Mouse (Mus musculus): ENCODE results near the gene Pde3a. TPM values are rescaled to one million over a fixed set of nuclear protein-coding genes. Genes with fewer than 3 reads are reported as not detected.

Pde3a gene
- polyA plus RNA-seq, 1 experiment from 2014 or later = 6.0 TPM

- WGBS = 13% methylated on average over 3 of the region's 3 CpGs
- ATAC-seq (replicated peaks; ENCODE audit: low FRiP score) = no peak
- Histone ChIP-seq H3K4me2 (no peak overlapping the region), H3K36me3 (ENCODE audit: control insufficient read depth, insufficient read depth, low read length) (no peaks in the 10 kb centered on the region), H3K9me3 (ENCODE audit: control insufficient read depth, low read length) (0 out of 2 replicates have a peak, but pooled peaks cover 3% of the 10 kb centered on the region), H3K27me3 (replicated peaks; ENCODE audit: control insufficient read depth, insufficient read depth, low read length) (no peaks in the 10 kb centered on the region), H3K4me3 (ENCODE audit: low read depth, low read length) (no peak overlapping the region), H3K27ac (ENCODE audit: low read depth, low read length) (no peak overlapping the region), H3K4me1 (replicated peaks; ENCODE audit: control insufficient read depth, insufficient read depth, low read length) (no peaks in the 10 kb centered on the region), H3K9ac (ENCODE audit: low read depth, low read length) (no peak overlapping the region)
- DNase-seq (ENCODE audit: low spot score) = no peak
These were observed 198.5 kb downstream of the Pde3a start for GRCm38 (mm10) chr6:141447547-141447946.

- ATAC-seq (replicated peaks; ENCODE audit: low FRiP score) = no peak
- Histone ChIP-seq H3K4me3 (ENCODE audit: low read depth, low read length) (no peak overlapping the region), H3K9me3 (ENCODE audit: control insufficient read depth, low read length) (0 out of 2 replicates have a peak, but pooled peaks cover 3% of the 10 kb centered on the region), H3K36me3 (ENCODE audit: control insufficient read depth, insufficient read depth, low read length) (no peaks in the 10 kb centered on the region), H3K27me3 (replicated peaks; ENCODE audit: control insufficient read depth, insufficient read depth, low read length) (no peaks in the 10 kb centered on the region), H3K9ac (ENCODE audit: low read depth, low read length) (no peak overlapping the region), H3K4me2 (no peak overlapping the region), H3K27ac (ENCODE audit: low read depth, low read length) (no peak overlapping the region), H3K4me1 (replicated peaks; ENCODE audit: control insufficient read depth, insufficient read depth, low read length) (no peaks in the 10 kb centered on the region)
- whole genome bisulfite sequencing = 75% methylated on average over 8 of the region's 8 CpGs
- no peak for DNase-seq (ENCODE audit: low spot score)
These were observed 199.8 kb downstream of the Pde3a start for GRCm38 (mm10) chr6:141448886-141449285.

DNA sequence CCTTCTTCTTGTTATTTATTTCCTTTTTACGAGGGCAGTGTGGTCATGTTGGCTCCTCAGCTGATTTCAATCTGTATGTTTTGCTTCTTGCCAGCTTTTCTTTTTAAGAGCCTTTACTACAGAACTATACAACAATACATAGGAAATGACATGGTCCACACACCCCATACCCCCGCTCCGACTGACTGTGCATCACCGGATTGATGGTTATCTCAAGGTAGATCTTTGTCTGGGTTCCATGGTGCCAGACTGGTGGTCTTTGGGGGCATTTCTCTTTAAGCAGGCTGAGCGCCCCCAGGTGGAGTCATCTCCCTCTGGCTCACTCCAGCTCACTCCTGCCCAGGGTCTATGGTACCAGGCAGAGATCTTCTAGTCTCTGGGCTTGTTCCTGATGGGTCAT, 206.3 kb downstream of the Pde3a start:
- ATAC-seq (replicated peaks; ENCODE audit: low FRiP score) = no peak
- Histone ChIP-seq H3K4me1 (replicated peaks; ENCODE audit: control insufficient read depth, insufficient read depth, low read length) (no peaks in the 10 kb centered on the region), H3K9ac (ENCODE audit: low read depth, low read length) (no peak overlapping the region), H3K27ac (ENCODE audit: low read depth, low read length) (no peak overlapping the region), H3K36me3 (ENCODE audit: control insufficient read depth, insufficient read depth, low read length) (no peaks in the 10 kb centered on the region), H3K9me3 (ENCODE audit: control insufficient read depth, low read length) (no peaks in the 10 kb centered on the region), H3K27me3 (replicated peaks; ENCODE audit: control insufficient read depth, insufficient read depth, low read length) (no peaks in the 10 kb centered on the region), H3K4me2 (no peak overlapping the region), H3K4me3 (ENCODE audit: low read depth, low read length) (no peak overlapping the region)
- DNase-seq (ENCODE audit: low spot score) = no peak
- 77% methylated on average over 5 of the region's 5 CpGs for WGBS

DNA sequence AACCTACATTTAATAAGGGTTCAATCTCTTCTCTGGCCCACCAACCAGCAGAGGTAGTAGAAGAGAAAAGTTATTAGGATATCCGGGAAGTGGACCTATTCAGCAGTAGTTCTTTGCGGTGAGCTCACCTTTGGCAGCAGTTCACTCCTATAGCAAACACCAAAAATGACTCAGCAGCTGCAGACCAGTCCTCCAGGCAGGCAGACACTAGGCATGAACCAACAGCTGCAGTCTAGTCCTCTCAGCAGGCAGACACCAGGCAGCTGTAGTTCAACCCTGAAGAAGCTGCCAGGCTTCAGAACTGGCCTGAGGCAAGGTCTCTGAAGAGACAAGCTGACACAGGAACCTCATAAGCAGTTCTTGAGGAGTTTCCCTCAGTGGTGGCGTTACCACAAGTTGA, 207.5 kb downstream of the Pde3a start:
- H3K4me3 ChIP-seq (ENCODE audit: low read depth, low read length) = no peak overlapping the region
- WGBS = 78% methylated on average over 3 of the region's 3 CpGs
- no peaks in the 10 kb centered on the region for H3K36me3 ChIP-seq (ENCODE audit: control insufficient read depth, insufficient read depth, low read length)
- H3K9ac ChIP-seq (ENCODE audit: low read depth, low read length) = no peak overlapping the region
- ATAC-seq (replicated peaks; ENCODE audit: low FRiP score) (no peak), DNase-seq (ENCODE audit: low spot score) (no peak)
- no peak overlapping the region for H3K27ac ChIP-seq (ENCODE audit: low read depth, low read length)
- H3K4me1 ChIP-seq (replicated peaks; ENCODE audit: control insufficient read depth, insufficient read depth, low read length) = no peaks in the 10 kb centered on the region
- H3K27me3 ChIP-seq (replicated peaks; ENCODE audit: control insufficient read depth, insufficient read depth, low read length) = no peaks in the 10 kb centered on the region
- H3K9me3 ChIP-seq (ENCODE audit: control insufficient read depth, low read length) = no peaks in the 10 kb centered on the region
- H3K4me2 ChIP-seq = no peak overlapping the region

DNA sequence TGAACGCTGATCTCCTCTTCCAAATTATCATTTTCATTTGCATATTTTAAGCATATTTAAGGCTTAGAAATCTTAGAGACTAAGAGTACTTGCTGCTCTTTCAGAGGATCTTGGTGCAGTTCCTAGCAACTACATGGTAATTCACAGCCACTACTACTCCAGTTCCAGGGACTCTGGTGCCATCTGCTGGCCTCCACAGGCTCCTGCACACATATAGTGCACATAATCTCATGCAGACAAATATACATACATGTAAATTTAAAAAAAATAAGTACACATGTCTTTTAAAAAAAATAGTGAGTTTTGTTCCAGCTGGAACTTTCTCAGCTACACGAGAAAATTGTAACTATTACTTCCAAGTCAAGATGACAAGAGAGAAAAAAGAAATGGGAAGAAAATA, 221.2 kb downstream of the Pde3a start:
- Histone ChIP-seq H3K27me3 (replicated peaks; ENCODE audit: control insufficient read depth, insufficient read depth, low read length) (no peaks in the 10 kb centered on the region), H3K36me3 (ENCODE audit: control insufficient read depth, insufficient read depth, low read length) (no peaks in the 10 kb centered on the region), H3K9me3 (ENCODE audit: control insufficient read depth, low read length) (no peaks in the 10 kb centered on the region), H3K4me2 (no peak overlapping the region), H3K27ac (ENCODE audit: low read depth, low read length) (no peak overlapping the region), H3K4me3 (ENCODE audit: low read depth, low read length) (no peak overlapping the region), H3K4me1 (replicated peaks; ENCODE audit: control insufficient read depth, insufficient read depth, low read length) (no peaks in the 10 kb centered on the region), H3K9ac (ENCODE audit: low read depth, low read length) (no peak overlapping the region)
- ATAC-seq (replicated peaks; ENCODE audit: low FRiP score) (no peak), DNase-seq (ENCODE audit: low spot score) (no peak)
- 78% methylated on average over 2 of the region's 2 CpGs for WGBS

DNA sequence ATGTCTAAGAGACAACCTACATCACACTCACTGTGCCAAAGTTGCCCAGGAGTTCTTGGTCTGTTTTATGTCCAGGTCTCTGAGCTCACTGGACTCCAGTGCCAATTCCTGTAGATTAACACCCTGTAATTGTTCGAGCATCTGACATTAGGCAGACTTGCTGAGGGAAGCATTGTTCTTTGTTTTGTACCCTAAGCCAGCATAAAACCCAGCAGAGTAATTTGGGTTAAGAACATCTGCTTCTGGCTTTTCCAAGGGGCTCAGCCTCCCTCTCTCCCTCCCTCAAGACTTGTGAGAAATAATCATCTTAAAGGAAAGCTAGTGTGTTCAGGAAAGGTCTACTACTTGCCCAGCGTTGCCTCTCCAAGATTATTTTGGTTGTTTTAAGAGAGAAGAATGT, 225.2 kb downstream of the Pde3a start:
- H3K4me2 ChIP-seq = no peak overlapping the region

DNA sequence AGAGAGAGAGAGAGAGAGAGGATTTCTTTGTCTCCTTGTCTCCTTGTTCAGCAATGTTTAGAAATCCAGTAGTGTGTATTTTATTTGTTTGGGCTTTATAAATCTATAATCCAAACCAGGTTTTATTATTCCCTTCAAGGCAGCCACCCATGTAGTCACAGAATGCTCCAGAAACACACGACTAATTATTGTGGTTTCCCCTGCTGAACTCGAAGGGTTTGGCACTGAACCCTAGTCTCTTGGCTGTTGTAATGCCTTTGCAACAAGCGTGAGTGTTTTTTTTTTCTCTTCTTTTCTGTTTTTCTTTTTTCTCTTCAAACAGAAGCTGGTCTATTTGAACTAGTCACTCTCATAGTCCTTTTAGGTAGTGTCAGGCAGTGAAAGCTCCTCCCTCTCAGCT, 225.6 kb downstream of the Pde3a start:
- no peak for DNase-seq (ENCODE audit: low spot score)

More for the DNA sequence above, 225.2 kb downstream of the Pde3a start:
- no peak overlapping the region for H3K27ac ChIP-seq (ENCODE audit: low read depth, low read length)
- DNase-seq (ENCODE audit: low spot score) (no peak), ATAC-seq (replicated peaks; ENCODE audit: low FRiP score) (no peak)
- no peak overlapping the region for H3K4me3 ChIP-seq (ENCODE audit: low read depth, low read length)
- H3K9ac ChIP-seq (ENCODE audit: low read depth, low read length) = no peak overlapping the region
- H3K4me1 ChIP-seq (replicated peaks; ENCODE audit: control insufficient read depth, insufficient read depth, low read length) = no peaks in the 10 kb centered on the region
- H3K9me3 ChIP-seq (ENCODE audit: control insufficient read depth, low read length) = no peaks in the 10 kb centered on the region
- 70% methylated on average over 2 of the region's 2 CpGs for WGBS
- H3K36me3 ChIP-seq (ENCODE audit: control insufficient read depth, insufficient read depth, low read length) = no peaks in the 10 kb centered on the region
- no peaks in the 10 kb centered on the region for H3K27me3 ChIP-seq (replicated peaks; ENCODE audit: control insufficient read depth, insufficient read depth, low read length)

DNA sequence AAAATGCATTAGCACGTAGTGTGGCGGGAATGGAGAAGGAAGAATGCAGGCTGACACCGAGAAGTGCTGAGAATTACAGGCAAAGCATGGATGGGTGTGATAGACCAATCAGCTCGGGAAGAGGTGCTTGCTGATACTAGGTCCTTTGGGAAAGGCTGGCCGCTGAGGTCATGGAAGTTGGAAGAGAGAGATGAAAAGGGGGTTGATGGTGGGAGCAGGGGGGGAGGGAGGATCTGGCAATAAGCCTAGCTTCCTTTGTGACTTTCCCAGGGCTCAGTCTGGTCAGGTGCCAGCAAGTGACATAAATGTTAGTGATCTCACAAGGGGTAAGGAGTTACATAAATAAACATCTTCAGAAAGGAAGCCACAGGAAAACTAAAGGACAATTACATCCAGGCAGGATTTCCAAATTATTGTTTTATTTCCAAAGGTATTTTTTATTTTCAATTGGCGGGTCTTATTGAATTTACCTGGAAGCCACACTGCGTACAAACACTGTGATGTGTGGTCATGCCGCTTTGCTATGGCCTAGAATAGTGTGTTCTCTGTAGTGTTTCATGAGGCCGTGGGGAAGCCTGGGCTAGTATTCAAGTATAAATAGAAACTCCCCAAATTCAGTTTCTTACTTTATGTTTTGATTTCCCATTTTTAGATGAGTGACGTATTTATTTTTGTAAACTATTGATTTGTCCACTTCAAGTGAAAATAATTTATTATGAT, 236.4 kb downstream of the Pde3a start:
- H3K9ac ChIP-seq (ENCODE audit: low read depth, low read length) = no peak overlapping the region
- ATAC-seq (replicated peaks; ENCODE audit: low FRiP score) (no peak), DNase-seq (ENCODE audit: low spot score) (no peak)
- H3K4me3 ChIP-seq (ENCODE audit: low read depth, low read length) = no peak overlapping the region
- H3K4me2 ChIP-seq = no peak overlapping the region
- no peaks in the 10 kb centered on the region for H3K9me3 ChIP-seq (ENCODE audit: control insufficient read depth, low read length)
- H3K27me3 ChIP-seq (replicated peaks; ENCODE audit: control insufficient read depth, insufficient read depth, low read length) = no peaks in the 10 kb centered on the region
- 69% methylated on average over 10 of the region's 10 CpGs for WGBS
- H3K36me3 ChIP-seq (ENCODE audit: control insufficient read depth, insufficient read depth, low read length) = no peaks in the 10 kb centered on the region
- H3K4me1 ChIP-seq (replicated peaks; ENCODE audit: control insufficient read depth, insufficient read depth, low read length) = no peaks in the 10 kb centered on the region
- H3K27ac ChIP-seq (ENCODE audit: low read depth, low read length) = no peak overlapping the region

More for the DNA sequence above, 225.6 kb downstream of the Pde3a start:
- H3K9ac ChIP-seq (ENCODE audit: low read depth, low read length) = no peak overlapping the region
- H3K4me1 ChIP-seq (replicated peaks; ENCODE audit: control insufficient read depth, insufficient read depth, low read length) = no peaks in the 10 kb centered on the region
- WGBS = 55% methylated on average over 3 of the region's 3 CpGs
- no peak overlapping the region for H3K27ac ChIP-seq (ENCODE audit: low read depth, low read length)
- H3K27me3 ChIP-seq (replicated peaks; ENCODE audit: control insufficient read depth, insufficient read depth, low read length) = no peaks in the 10 kb centered on the region
- no peaks in the 10 kb centered on the region for H3K36me3 ChIP-seq (ENCODE audit: control insufficient read depth, insufficient read depth, low read length)
- ATAC-seq (replicated peaks; ENCODE audit: low FRiP score) = no peak
- H3K4me3 ChIP-seq (ENCODE audit: low read depth, low read length) = no peak overlapping the region
- H3K4me2 ChIP-seq = no peak overlapping the region
- no peaks in the 10 kb centered on the region for H3K9me3 ChIP-seq (ENCODE audit: control insufficient read depth, low read length)

DNA sequence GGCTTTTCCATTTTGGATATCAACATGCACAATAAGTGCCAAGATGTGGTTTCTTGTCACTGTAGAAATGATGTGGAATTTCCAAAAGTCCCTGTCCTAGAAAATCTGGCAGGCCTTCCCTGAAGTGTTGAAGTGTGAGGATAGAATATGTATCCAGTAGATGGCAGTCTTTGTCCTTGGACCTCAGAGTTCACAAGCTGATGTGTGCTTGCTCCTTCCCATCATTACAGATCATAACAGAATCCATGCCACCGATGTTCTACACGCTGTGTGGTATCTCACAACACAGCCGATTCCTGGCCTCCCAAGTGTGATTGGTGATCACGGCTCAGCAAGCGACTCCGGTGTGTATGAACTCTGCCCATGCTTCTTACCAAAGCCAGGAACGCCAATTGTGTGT, 238.2 kb downstream of the Pde3a start:
- Histone ChIP-seq H3K4me2 (no peak overlapping the region), H3K36me3 (ENCODE audit: control insufficient read depth, insufficient read depth, low read length) (no peaks in the 10 kb centered on the region), H3K9me3 (ENCODE audit: control insufficient read depth, low read length) (no peaks in the 10 kb centered on the region), H3K27me3 (replicated peaks; ENCODE audit: control insufficient read depth, insufficient read depth, low read length) (no peaks in the 10 kb centered on the region), H3K4me3 (ENCODE audit: low read depth, low read length) (no peak overlapping the region), H3K27ac (ENCODE audit: low read depth, low read length) (no peak overlapping the region), H3K9ac (ENCODE audit: low read depth, low read length) (no peak overlapping the region), H3K4me1 (replicated peaks; ENCODE audit: control insufficient read depth, insufficient read depth, low read length) (no peaks in the 10 kb centered on the region)
- ATAC-seq (replicated peaks; ENCODE audit: low FRiP score) (no peak), DNase-seq (ENCODE audit: low spot score) (no peak)
- 71% methylated on average over 7 of the region's 7 CpGs for WGBS
